Mouse (Mus musculus) ES-E14 (cell line): ENCODE measurements around the gene Tbc1d10a. TPM values are rescaled to one million over a fixed set of nuclear protein-coding genes. Genes with fewer than 3 reads are reported as not detected.

Source experiments
- DNase-seq: peaks from one replicate; pipeline ENCODE4 v3.0.0-alpha.2; 2013; ENCODE audit warnings: low read depth, low spot score
- H3K27ac ChIP-seq: 2 replicates; pipeline ENCODE4 v1.5.1; 2012; ENCODE audit warnings: low read depth, mild to moderate bottlenecking, low read length, moderate library complexity, mixed read lengths; ENCODE audit not compliant: poor library complexity, insufficient read depth, severe bottlenecking
- H3K36me3 ChIP-seq: 2 replicates; pipeline ENCODE4 v1.6.1; 2012; ENCODE audit warnings: mild to moderate bottlenecking, low read length, moderate library complexity, mixed read lengths; ENCODE audit not compliant: control insufficient read depth, poor library complexity, insufficient read depth, severe bottlenecking
- H3K4me1 ChIP-seq, 2 experiments: fragments of 150-350 bp in 1 of 2; sonication (generic) in 1 of 2; 2 replicates each; pipeline ENCODE4 v1.6.1; 2012; ENCODE audit warnings: low read length in 2 of 2, mild to moderate bottlenecking in 1 of 2, mixed read lengths in 1 of 2; ENCODE audit not compliant: control insufficient read depth in 2 of 2, insufficient read depth in 2 of 2, poor library complexity in 1 of 2
- H3K4me3 ChIP-seq, 2 experiments: fragments of 150-350 bp in 1 of 2; sonication (generic) in 1 of 2; 2 replicates each; pipeline ENCODE4 v1.5.1; 2012; ENCODE audit warnings: low read length in 2 of 2, low read depth in 1 of 2, mild to moderate bottlenecking in 1 of 2, mixed read lengths in 1 of 2; ENCODE audit not compliant: insufficient read depth in 1 of 2, poor library complexity in 1 of 2, severe bottlenecking in 1 of 2
- H3K9ac ChIP-seq: 2 replicates; pipeline ENCODE4 v1.6.1; 2012; ENCODE audit warnings: low read depth, mild to moderate bottlenecking, low read length, mixed read lengths; ENCODE audit not compliant: poor library complexity, insufficient read depth, severe bottlenecking
- H3K9me3 ChIP-seq: fragments of 150-350 bp; sonication (generic); 2 replicates; pipeline ENCODE4 v1.6.1; 2012; ENCODE audit warnings: low read depth, mild to moderate bottlenecking, low read length; ENCODE audit not compliant: control insufficient read depth, insufficient read depth
- CHD2 ChIP-seq: IDR thresholded peaks from 2 replicates; pipeline ENCODE4 v1.6.1; 2014; ENCODE audit warnings: mild to moderate bottlenecking, low read depth, low read length, inconsistent platforms
- HCFC1 ChIP-seq: IDR thresholded peaks from 2 replicates; pipeline ENCODE4 v1.6.1; 2012; ENCODE audit warnings: low read length, inconsistent platforms, borderline replicate concordance; ENCODE audit not compliant: insufficient read depth
- MAFK ChIP-seq: IDR thresholded peaks from 2 replicates; pipeline ENCODE4 v1.6.1; 2014; ENCODE audit warnings: mild to moderate bottlenecking, low read depth, low read length, inconsistent platforms; ENCODE audit not compliant: insufficient read depth
- ZC3H11A ChIP-seq: IDR thresholded peaks from 2 replicates; pipeline ENCODE4 v1.6.1; 2012; ENCODE audit warnings: low read depth, mild to moderate bottlenecking, inconsistent platforms, low read length, borderline replicate concordance
- ZNF384 ChIP-seq: IDR thresholded peaks from 2 replicates; pipeline ENCODE4 v1.6.1; 2012; ENCODE audit warnings: low read depth, low read length, inconsistent platforms
- in situ Hi-C, 2 experiments: fragments of 600-800 bp; cut with MboI; formaldehyde crosslinking; loops; one replicate each; pipeline ENCODE4 v1.15.1; 2025; ENCODE audit warnings: low sequenced_read_pairs in 2 of 2, inconsistent platforms in 1 of 2; ENCODE audit not compliant: unreplicated experiment in 2 of 2
- total RNA-seq: library from RNA; depleted of rRNA; stranded (reverse); fragments of 300-350 nt; gene quantifications from 2 replicates; pipeline ENCODE4 v1.2.3, GENCODE M21; 2012

Gene Tbc1d10a
- total RNA-seq, 1 experiment: 40.9 TPM

DNA sequence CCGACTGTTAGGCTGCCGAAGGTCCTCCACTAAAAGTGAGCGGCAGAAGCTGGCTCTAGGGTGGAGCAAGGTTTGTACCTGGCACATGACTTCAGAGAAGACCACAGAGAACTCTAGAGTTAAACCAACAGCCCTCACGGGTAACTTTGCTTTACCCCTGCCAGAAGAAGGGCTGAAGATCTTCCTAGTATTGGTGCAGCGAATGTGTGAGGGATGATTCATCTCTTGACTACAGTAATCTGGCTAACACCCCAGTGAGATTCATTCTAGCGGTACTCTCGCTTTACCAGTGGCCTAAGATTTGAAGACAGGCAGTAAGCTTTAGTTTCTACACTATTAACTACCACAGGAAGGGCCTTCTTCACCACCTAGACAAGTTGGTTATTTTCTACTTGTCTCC lies 19.4 kb downstream of the Tbc1d10a start:
- no peak for TF ChIP-seq ZC3H11A
- TF ChIP-seq MAFK: no peak
- TF ChIP-seq ZNF384: no peak
- no peak for TF ChIP-seq HCFC1
- TF ChIP-seq CHD2: no peak
- Histone ChIP-seq H3K36me3 (peaks cover 14% of the 10 kb centered on the region; the same call in 1 of the 2 replicates), H3K4me1 (no peaks in the 10 kb centered on the region), H3K9ac (no peak overlapping the region), H3K4me3 (no peak overlapping the region), H3K27ac (no peak overlapping the region), H3K9me3 (no peaks in the 10 kb centered on the region)
- in situ Hi-C loops: no loop called here
- no peak for DNase-seq

DNA sequence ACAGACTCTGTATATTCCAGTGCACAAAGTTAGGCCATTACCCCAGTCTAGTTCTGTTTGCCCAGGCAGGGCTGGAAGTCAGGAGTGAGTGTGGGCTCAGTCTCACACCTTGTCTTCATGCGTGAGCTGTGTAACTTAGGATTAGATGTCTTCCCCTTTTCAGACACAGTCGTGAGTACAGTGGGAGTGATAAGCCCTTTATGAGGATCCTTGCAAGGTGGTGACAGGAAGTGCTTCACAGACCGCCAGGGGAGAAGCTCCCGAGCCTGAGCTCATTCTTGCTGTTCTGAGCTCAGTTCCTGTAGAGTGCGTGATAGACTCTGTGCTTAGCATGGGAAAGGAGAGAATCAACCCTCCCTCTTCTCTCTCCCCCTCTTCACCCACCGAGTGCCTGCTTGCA lies 20.0 kb downstream of the Tbc1d10a start:
- no peak for TF ChIP-seq ZNF384
- no peak for TF ChIP-seq MAFK
- TF ChIP-seq HCFC1: no peak
- TF ChIP-seq CHD2: no peak
- TF ChIP-seq ZC3H11A: no peak
- Histone ChIP-seq H3K9me3 (no peaks in the 10 kb centered on the region), H3K36me3 (peaks cover 14% of the 10 kb centered on the region; the same call in 1 of the 2 replicates), H3K27ac (no peak overlapping the region), H3K4me3 (no peak overlapping the region), H3K4me1 (no peaks in the 10 kb centered on the region), H3K9ac (no peak overlapping the region)
- DNase-seq: no peak
- in situ Hi-C loops: no loop called here

DNA sequence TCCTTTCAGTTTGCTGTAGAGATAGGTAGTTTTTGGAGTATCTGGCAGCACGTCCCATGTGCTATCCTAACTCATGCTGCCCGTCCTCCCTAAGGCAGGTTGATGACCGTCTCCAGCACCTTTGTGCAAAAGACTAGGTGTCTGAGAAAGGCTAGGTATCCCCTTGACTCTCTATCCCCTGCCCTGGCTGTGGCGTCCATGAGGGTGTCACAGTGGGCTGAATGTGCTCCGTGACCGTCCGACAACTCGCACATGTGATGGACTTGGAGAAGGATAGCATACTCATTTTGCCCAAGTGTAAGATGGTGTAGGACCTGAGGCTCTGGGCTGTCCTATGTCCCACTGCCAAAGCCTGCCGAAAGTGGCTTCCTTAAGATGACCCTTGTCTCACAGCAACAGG lies 21.1 kb downstream of the Tbc1d10a start:
- Histone ChIP-seq H3K4me1 (peaks cover 0 to 2% of the 10 kb centered on the region in 2 experiments; a peak in 1 of 4 replicates), H3K4me3 (no peak overlapping the region), H3K9ac (no peak overlapping the region), H3K27ac (no peak overlapping the region), H3K9me3 (no peaks in the 10 kb centered on the region), H3K36me3 (peaks cover 18% of the 10 kb centered on the region; the same call in 1 of the 2 replicates)
- no peak for DNase-seq
- TF ChIP-seq ZNF384: no peak
- no peak for TF ChIP-seq ZC3H11A
- no peak for TF ChIP-seq MAFK
- in situ Hi-C loops: no loop called here

DNA sequence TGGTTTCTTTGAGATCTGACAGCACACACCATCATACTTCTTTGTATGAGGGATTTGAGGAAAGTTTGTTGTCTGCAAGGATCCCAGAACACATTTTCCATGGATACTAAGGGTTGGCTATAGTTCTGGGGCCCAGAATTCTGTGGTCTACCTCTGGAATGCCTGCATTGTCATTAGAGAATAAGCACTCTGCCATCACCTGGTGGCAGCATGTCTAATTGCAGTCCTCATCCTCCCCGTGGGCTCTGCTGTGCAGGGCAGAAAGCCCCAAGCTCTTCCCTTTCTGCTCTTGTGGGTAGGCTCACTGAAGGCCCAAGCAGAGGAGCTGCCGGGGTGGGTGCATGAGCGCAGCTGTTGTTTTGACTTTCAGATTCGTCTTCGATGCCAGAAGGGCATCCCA lies 23.0 kb downstream of the Tbc1d10a start:
- Histone ChIP-seq H3K4me1 (peaks cover 2 to 11% of the 10 kb centered on the region in 2 experiments; a peak in 1 of 4 replicates), H3K9me3 (no peaks in the 10 kb centered on the region), H3K4me3 (no peak overlapping the region), H3K27ac (no peak overlapping the region), H3K9ac (no peak overlapping the region), H3K36me3 (peaks cover 24% of the 10 kb centered on the region; the same call in 1 of the 2 replicates)
- in situ Hi-C loops: no loop called here
- TF ChIP-seq HCFC1: no peak
- TF ChIP-seq ZNF384: no peak
- TF ChIP-seq CHD2: no peak
- no peak for TF ChIP-seq ZC3H11A
- TF ChIP-seq MAFK: no peak
- no peak for DNase-seq

DNA sequence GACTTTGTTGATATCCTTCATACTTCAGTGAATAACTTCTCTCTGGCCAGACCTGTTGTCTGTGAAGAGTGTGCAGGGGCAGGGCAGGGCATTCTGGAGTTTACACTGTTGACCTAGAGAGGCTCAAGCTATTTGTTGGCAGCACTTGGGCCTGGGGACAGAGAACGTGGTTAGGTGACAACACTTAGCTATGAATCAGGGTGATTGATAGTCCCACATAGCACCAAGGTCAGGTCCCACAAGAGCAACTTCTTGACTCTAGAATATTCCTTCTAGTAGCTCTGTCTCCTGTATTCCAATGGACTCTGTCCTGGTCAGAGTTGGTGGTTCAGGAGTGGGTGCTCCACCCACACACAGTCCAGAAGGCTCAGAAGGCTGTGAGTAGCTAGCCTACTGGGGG lies 24.2 kb downstream of the Tbc1d10a start:
- in situ Hi-C loops: no loop called here
- no peak for DNase-seq
- Histone ChIP-seq H3K9ac (no peak overlapping the region), H3K4me3 (no peak overlapping the region), H3K4me1 (peaks cover 2 to 18% of the 10 kb centered on the region in 2 experiments; a peak in 1 of 4 replicates), H3K27ac (no peak overlapping the region), H3K9me3 (no peaks in the 10 kb centered on the region), H3K36me3 (peaks cover 25% of the 10 kb centered on the region; the same call in 1 of the 2 replicates)
- no peak for TF ChIP-seq ZNF384
- no peak for TF ChIP-seq HCFC1
- TF ChIP-seq MAFK: no peak
- no peak for TF ChIP-seq ZC3H11A
- TF ChIP-seq CHD2: no peak
